Mouse (Mus musculus): ENCODE data around the gene Cadps. TPM values are rescaled to one million over a fixed set of nuclear protein-coding genes. Genes with fewer than 3 reads are reported as not detected.

Cadps gene
- total RNA-seq, 2 experiments from 2014 or later: 0.05 TPM; not detected in 1

- DNase-seq: no peak
These were observed 100.3 kb downstream of the Cadps start for GRCm38 (mm10) chr14:12722452-12723194.

- no peak for DNase-seq
These were observed 104.1 kb downstream of the Cadps start for GRCm38 (mm10) chr14:12718766-12719165.

DNA sequence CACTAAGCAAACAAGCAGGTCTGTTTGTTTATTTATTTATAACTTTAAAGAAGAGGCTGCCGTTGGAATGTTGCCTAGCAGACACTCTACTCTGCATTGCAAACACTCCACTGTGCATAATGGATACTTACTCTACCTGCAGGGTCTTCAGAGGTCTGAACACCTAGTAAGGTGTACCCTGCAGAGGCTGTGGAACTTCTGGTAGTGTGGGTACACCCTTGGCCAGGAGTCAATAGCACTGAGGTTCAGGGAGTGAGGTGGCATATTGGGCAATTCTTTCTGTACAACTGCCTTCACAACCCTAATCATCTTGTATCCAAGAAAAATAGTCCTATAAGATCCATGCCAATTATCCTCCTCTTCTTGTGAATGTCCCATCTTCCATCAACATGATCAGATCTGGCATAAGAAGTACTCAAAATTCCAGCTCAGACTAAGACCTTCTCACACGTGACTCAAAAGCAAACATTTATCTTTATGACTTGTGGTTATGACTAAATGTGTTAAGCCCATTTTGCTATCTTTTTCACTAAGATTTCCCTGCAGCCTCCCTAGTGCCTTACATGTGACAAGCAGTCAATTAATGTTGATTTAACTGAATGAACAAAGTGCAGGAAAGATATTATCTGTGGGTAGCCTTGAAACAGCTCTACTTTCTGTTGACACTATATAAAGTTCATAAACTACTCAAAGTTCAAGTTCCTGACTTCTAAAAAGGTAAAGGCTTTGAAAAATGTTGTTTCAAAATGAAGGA lies 106.8 kb downstream of the Cadps start:
- no peak for DNase-seq

- DNase-seq: no peak
These were observed 115.5 kb downstream of the Cadps start for GRCm38 (mm10) chr14:12707395-12707794.

DNA sequence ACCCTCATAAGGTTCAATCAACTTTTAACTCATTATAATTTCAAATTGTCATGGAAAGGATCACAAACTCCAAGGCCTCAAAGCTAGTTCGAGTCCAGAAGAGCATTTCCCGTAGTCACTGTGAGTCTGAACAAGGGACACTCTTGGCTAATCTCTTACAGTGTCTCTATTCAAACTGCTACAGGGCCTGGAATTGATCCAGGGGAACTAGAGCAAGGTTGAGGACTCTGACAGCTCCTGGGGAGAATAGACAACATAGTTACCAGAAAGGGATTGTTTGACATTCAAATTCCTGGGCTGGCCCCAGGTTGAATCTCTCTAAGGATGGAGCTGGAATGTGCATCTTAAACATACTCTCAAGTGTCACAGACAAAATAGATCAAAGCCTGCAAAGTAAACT lies 118.4 kb downstream of the Cadps start:
- no peak for DNase-seq

DNA sequence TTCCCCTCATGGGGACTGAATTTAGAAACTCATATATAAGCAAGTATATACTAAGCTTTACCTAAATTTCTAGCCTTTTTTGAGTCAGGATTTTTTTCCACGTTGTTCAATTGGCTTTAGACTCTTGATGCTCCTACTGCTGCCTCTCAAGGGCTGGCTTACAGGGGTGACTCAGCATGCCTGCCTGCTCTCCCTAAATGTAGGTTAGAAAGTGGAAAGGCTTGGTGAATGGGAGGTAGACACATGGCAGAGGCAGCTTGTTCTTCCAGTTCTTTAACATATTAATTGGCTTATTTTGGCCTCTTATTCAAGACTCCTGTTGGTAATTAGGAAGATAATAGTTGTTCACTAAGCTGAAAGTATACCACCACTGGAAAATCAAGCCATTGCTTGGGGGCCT lies 132.7 kb downstream of the Cadps start:
- DNase-seq: no peak

DNA sequence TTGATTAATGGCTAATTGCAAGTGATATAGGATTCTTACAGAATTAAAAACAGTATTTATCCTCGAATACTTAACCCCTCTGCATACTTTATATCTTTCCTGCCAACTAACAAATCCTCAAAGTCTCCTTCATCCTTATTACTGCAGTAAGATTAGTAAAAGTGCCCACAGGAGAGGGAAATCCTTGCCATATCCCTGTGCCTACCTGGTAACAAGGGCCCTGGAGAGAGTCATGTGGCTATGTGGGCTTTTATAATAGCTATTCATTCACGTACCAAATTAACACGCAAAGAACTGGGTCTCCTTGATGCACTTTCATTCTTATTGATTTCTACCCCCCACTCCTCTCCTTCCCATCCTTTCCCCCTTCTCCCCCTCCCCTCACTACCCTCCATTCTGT lies 137.9 kb downstream of the Cadps start:
- no peak for DNase-seq

GRCm38 (mm10) chr14:12680819-12681638 lies 141.8 kb downstream of the Cadps start:
- DNase-seq: no peak

- no peak for DNase-seq
These were observed 161.4 kb downstream of the Cadps start for GRCm38 (mm10) chr14:12661430-12661829.

DNA sequence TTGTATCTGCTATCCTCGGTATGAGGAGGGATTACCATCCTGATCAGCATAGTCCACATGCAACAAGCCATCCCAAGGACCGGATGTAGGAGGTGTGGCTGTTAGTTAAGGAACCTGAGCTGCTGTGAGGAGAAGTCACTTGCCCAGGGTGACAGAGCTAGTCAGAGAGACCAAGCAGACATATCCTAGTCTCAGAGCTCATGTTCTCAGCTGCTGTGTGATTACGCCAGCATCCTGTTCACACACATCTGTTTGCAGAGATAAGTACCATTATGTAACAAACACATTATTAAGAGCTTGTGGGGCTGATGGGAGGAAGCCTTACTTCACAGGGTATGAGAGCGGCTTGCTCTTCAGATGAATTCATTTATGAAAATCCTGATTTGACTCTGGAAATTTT lies 165.5 kb downstream of the Cadps start:
- DNase-seq: no peak

DNA sequence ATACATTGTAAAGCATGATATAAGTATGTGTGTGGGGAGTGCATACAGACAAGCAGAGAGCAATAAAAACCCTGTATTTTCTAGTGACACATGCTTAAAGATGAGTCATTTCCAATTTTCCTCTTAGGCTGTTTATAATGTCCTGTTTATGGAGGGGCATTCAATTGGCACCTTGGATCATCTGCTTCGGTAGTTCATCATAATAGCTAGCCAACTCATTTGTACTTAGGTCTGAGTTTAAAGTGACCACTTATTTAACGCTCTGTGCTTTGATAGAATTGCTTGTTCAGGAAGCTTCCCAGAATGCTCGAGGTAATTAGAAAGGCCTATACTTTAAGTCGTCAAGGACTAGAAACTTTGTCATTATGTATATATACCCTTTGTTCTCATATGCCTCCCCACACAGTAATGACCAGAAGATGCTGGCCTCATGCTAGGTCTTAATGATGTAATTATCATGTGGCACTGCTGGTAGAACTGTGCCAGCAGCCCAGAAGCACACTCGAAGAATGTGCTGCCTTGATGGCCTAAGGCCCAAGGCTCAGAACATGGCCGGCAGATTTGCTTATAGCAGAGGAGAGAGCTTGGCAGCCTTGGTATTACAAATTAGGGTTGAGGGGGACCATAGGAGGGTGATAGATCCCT lies 179.9 kb downstream of the Cadps start:
- DNase-seq: no peak

DNA sequence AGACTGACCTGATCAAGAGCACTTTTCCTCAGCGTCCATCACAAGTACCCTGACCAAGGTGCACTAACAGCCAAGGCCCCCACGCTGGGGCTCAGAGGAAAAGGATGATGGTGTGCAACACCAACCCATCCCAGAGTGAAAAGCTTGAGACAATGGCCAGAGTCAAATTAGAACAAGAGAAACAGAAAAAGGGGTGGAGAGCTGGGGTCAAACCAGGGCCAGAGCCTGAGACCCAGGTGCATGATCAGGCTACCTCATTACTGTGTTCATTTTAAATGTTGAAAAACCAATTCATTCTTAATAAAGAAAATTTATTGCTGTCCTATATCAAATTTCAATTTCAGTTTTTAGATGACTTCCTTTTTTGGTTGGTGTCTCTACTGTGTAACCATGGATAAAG lies 184.1 kb downstream of the Cadps start:
- DNase-seq: no peak

GRCm38 (mm10) chr14:12637121-12637754 lies 185.6 kb downstream of the Cadps start:
- no peak for DNase-seq

DNA sequence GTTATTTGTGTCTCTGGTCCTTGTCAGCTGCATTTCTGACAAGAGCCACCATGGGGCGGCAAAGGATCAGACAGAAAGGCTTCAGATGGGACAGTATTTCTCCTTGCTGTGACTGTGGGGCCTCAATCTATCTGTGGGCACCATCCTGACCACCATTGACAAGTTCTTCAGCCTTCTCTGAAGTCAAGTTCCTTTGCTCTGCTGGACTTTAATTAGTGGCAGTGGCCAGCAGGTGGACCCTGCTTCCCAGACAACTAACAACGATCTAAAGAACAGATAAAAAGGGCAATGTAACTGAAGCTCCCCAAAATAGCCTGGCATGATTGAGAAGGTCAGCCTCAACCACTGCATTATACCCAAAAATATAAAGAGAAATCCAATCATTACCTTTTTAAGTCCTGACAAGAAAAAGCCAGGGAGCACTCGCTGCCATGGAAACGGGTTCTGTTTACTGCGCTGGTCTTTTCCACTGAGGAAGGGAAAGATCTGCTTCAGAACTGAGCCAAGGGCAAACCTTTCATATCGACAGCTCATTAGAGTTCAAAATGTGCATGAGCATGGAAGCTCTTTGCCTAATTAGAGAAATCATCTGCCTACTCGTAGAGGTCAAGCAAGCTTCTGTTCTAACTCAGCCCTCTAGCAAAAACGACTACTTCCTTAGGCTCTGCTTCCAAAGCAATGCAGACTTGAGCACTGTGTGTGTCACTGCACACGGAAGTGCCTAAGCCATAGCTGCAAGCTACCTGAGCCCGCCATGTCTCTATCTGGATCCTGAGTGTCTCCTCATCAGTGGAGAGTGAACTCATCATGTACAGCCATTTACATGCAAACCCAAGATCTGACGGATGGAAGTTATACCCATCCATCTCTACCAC lies 198.4 kb downstream of the Cadps start:
- no peak for DNase-seq

- no peak for DNase-seq
These were observed 215.9 kb downstream of the Cadps start for GRCm38 (mm10) chr14:12607025-12607424.

DNA sequence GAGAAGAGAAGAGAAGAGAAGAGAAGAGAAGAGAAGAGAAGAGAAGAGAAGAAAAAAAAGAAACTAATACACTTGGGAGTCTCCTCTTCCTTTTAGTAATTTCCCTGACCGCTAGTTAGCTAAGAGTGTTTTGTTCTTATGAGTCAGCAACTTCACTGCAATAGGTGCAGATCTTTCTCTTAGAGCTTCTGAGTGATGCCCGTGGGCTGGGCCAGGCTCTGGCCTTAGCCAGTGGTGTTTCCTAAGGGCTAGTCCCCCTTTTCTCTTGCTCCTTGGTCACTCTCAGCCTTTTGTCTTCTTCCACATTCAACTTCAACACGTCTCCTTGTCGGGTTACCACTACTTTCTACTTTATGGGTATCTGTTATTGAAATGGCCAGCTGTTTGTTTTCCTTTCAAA lies 216.7 kb downstream of the Cadps start:
- DNase-seq: no peak

DNA sequence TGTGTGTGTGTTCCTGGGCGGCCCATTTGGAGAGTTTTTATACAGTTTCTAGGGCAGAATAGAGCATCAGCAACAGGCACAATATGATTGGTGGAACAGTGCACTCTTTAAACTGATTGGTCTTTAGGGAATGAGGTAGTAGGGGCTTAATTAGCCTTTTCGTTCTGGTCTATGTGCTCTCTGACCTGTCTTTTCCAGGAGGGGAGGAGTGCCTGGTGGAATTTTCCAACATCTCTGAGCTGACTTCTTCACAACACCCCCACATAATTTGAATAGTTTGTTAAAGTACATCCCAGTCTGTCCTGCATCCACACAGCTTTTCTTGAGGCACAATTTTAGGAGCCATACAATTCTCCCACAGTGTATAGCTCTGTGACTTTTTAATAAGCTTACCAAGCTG lies 220.8 kb downstream of the Cadps start:
- DNase-seq: no peak

DNA sequence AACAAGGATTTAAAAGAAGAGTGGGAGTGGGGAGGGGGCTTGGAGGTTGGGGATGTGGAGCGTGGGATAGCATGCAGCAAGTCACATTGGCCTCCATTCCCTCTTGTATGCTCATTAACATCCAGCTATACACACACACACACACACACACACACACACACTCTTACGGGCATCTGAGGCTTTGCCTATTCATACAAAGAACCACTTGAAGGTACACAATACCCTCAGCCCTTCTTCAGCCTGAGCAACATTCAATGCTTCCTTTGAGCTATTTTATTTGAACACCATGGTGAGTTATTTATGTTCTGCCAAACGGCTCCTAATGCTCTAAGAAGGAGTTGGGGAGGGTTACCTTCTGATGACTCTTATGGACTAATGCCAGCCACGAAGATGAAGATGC lies 227.6 kb downstream of the Cadps start:
- no peak for DNase-seq

DNA sequence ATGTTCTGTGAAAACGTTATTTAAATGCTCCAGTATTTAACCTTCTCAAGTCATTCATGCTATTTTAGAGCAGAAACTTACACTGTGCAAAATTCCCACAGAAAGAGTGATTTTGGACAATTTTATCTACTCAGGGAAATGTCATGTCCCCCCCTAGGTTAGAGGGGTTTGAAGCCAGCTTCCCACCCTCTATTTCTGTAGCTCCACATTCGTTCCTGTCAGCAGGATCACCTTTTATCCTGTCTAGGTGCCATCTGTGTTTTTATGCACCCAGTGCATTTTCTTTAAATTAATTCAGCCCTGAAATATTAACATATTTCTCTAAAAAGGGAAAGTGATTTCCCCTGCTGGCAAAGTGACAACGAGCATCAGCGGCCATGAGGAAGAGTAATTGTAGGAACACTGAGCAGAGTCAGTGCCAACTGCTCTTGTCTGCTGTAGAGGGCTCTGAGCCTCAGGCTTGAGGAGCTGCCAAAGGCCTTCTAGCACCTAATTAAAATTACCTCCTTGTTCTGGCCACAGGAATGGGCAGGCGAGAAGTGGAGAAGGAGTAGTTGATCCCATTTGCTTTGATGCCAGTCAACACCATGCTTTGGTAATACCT lies 230.3 kb downstream of the Cadps start:
- no peak for DNase-seq

GRCm38 (mm10) chr14:12591829-12592228 lies 231.1 kb downstream of the Cadps start:
- DNase-seq: no peak

Measured in gastrocnemius, postnatal 25 days (tissue).